Mouse (Mus musculus): ENCODE data around the gene Actr3b.

DNA sequence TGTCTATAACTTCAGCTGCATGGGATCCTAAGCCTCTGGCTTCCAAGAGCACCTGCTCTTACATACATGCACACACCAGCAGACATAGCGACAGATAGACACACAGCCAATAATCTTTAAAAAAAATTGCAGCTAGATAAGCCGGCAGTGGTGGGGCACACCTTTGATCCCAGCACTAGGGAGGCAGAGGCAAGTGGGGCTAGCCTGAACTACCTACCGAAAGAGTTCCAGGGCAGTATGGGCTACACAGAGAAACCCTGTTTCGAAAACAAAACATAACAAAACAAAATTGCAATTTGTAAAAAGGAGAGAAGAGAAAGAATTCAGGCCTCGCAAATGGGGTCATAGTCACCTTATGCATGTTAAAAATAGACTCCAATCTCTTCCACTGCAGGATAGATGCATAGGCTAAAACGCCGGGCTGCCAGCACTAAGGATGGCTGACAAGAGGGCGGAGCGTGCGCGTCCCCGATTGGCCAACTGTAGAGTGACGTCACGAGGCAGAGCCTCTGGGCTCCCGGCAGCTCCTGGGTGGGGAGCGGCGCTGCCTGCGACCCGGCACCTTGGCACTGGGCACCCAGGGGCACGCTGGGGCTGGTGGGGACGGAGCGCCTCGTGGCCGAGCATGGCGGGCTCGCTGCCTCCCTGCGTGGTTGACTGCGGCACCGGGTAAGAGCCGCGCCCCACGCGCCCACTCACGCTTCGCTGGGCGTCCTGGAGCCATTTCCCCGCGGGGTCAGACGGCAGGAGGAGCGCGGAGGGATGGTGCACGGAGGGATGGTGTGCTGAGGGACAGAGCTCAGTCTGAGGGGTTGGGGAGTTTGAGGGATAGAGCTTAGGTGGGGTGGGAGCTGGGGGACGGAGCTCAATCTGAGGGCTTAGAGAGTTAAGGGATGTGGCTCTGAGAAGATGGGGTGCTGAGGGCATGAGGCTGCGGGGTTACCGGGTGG is at the start of gene Actr3b:
- TF ChIP-seq CTCF (IDR thresholded peaks at IDR 0.05; ENCODE audit: insufficient read depth, low read depth, low read length), result no peak
- peak; percentile 85 for TF ChIP-seq POLR2A (IDR thresholded peaks at IDR 0.05; ENCODE audit: insufficient read depth, low read depth, low read length)
